Mouse (Mus musculus): Measurements from ENCODE around the gene Has1. TPM values are rescaled to one million over a fixed set of nuclear protein-coding genes. Genes with fewer than 3 reads are reported as not detected.

The Has1 gene
- polyA plus RNA-seq, 2 experiments: not detected

- 69% methylated on average over 27 of the region's 27 CpGs for WGBS (ENCODE audit: insufficient replicate concordance)
- DNase-seq (ENCODE audit: low read depth in 3 of 3, low spot score in 3 of 3) (no peak), ATAC-seq (ENCODE audit: insufficient read depth) (no peak)
- H3K27me3 ChIP-seq (ENCODE audit: control insufficient read depth, insufficient read depth, low read length): no peaks in the 10 kb centered on the region
- no peak overlapping the region for H3K9ac ChIP-seq (replicated peaks)
- no peak for TF ChIP-seq EP300 (IDR thresholded peaks at IDR 0.05; ENCODE audit: low read depth)
- no peak for TF ChIP-seq CTCF (IDR thresholded peaks at IDR 0.05; ENCODE audit: low read depth)
- H3K27ac ChIP-seq: no peak overlapping the region
- H3K9me3 ChIP-seq (ENCODE audit: control insufficient read depth, low read length): no peaks in the 10 kb centered on the region
- no peaks in the 10 kb centered on the region for H3K36me3 ChIP-seq (replicated peaks; ENCODE audit: control insufficient read depth, insufficient read depth, low read depth)
- H3K4me3 ChIP-seq (ENCODE audit: insufficient read depth in 1 of 2, low read depth in 2 of 2, low read length in 2 of 2): no peak overlapping the region
- H3K4me1 ChIP-seq (replicated peaks; ENCODE audit: control insufficient read depth in 2 of 2, insufficient read depth in 2 of 2, low read length in 1 of 2): peaks cover 0 to 1% of the 10 kb centered on the region in 2 experiments; a peak in 1 of 4 replicates
- no peak overlapping the region for H3K4me2 ChIP-seq (ENCODE audit: low read depth)
Measured at GRCm38 (mm10) chr17:17843534-17844261, 11.3 kb downstream of the Has1 start.

GRCm38 (mm10) chr17:17840796-17841195 lies 14.2 kb downstream of the Has1 start:
- no peak overlapping the region for H3K4me3 ChIP-seq (ENCODE audit: insufficient read depth in 1 of 2, low read depth in 2 of 2, low read length in 2 of 2)
- H3K9ac ChIP-seq (replicated peaks): no peak overlapping the region
- H3K9me3 ChIP-seq (ENCODE audit: control insufficient read depth, low read length): no peaks in the 10 kb centered on the region
- WGBS (ENCODE audit: insufficient replicate concordance): 75% methylated on average over 7 of the region's 7 CpGs
- no peak overlapping the region for H3K27ac ChIP-seq
- no peaks in the 10 kb centered on the region for H3K27me3 ChIP-seq (ENCODE audit: control insufficient read depth, insufficient read depth, low read length)
- H3K4me1 ChIP-seq (replicated peaks; ENCODE audit: control insufficient read depth in 2 of 2, insufficient read depth in 2 of 2, low read length in 1 of 2): peaks cover 0 to 5% of the 10 kb centered on the region in 2 experiments; a peak in 1 of 4 replicates
- H3K36me3 ChIP-seq (replicated peaks; ENCODE audit: control insufficient read depth, insufficient read depth, low read depth): no peaks in the 10 kb centered on the region
- no peak for DNase-seq (ENCODE audit: low read depth in 3 of 3, low spot score in 3 of 3)
- no peak for TF ChIP-seq EP300 (IDR thresholded peaks at IDR 0.05; ENCODE audit: low read depth)
- no peak for TF ChIP-seq CTCF (IDR thresholded peaks at IDR 0.05; ENCODE audit: low read depth)
- no peak overlapping the region for H3K4me2 ChIP-seq (ENCODE audit: low read depth)
- ATAC-seq (ENCODE audit: insufficient read depth): no peak

- Histone ChIP-seq H3K4me3 (ENCODE audit: insufficient read depth in 1 of 2, low read depth in 2 of 2, low read length in 2 of 2) (no peak overlapping the region), H3K9ac (replicated peaks) (no peak overlapping the region), H3K36me3 (replicated peaks; ENCODE audit: control insufficient read depth, insufficient read depth, low read depth) (no peaks in the 10 kb centered on the region), H3K27me3 (ENCODE audit: control insufficient read depth, insufficient read depth, low read length) (no peaks in the 10 kb centered on the region), H3K9me3 (ENCODE audit: control insufficient read depth, low read length) (no peaks in the 10 kb centered on the region), H3K4me2 (ENCODE audit: low read depth) (peak overlapping the region; percentile 67), H3K4me1 (replicated peaks; ENCODE audit: control insufficient read depth in 2 of 2, insufficient read depth in 2 of 2, low read length in 1 of 2) (peaks cover 0 to 5% of the 10 kb centered on the region in 2 experiments; a peak in 1 of 4 replicates), H3K27ac (no peak overlapping the region)
- DNase-seq (ENCODE audit: low read depth in 3 of 3, low spot score in 3 of 3): no peak
- TF ChIP-seq CTCF (IDR thresholded peaks at IDR 0.05; ENCODE audit: low read depth): no peak
- TF ChIP-seq EP300 (IDR thresholded peaks at IDR 0.05; ENCODE audit: low read depth): no peak
- no peak for ATAC-seq (ENCODE audit: insufficient read depth)
- 87% methylated on average over 2 of the region's 2 CpGs for WGBS (ENCODE audit: insufficient replicate concordance)
Measured at GRCm38 (mm10) chr17:17839276-17839675, 15.7 kb downstream of the Has1 start.

GRCm38 (mm10) chr17:17837919-17838701 lies 16.9 kb downstream of the Has1 start:
- Histone ChIP-seq H3K27ac (no peak overlapping the region), H3K9ac (replicated peaks) (peak overlapping the region; percentile 56), H3K9me3 (ENCODE audit: control insufficient read depth, low read length) (no peaks in the 10 kb centered on the region), H3K4me1 (replicated peaks; ENCODE audit: control insufficient read depth in 2 of 2, insufficient read depth in 2 of 2, low read length in 1 of 2) (peaks cover 0 to 5% of the 10 kb centered on the region in 2 experiments; a peak in 1 of 4 replicates), H3K4me2 (ENCODE audit: low read depth) (peak overlapping the region; percentile 67), H3K36me3 (replicated peaks; ENCODE audit: control insufficient read depth, insufficient read depth, low read depth) (no peaks in the 10 kb centered on the region), H3K27me3 (ENCODE audit: control insufficient read depth, insufficient read depth, low read length) (no peaks in the 10 kb centered on the region), H3K4me3 (ENCODE audit: insufficient read depth in 1 of 2, low read depth in 2 of 2, low read length in 2 of 2) (peak overlapping the region; percentile 52 to 68)
- DNase-seq (ENCODE audit: low read depth in 3 of 3, low spot score in 3 of 3): peak; percentile 80 to 82 (median 80)
- WGBS (ENCODE audit: insufficient replicate concordance): under 1% methylated on average over 43 of the region's 43 CpGs
- TF ChIP-seq CTCF (IDR thresholded peaks at IDR 0.05; ENCODE audit: low read depth) (peak; percentile 86), EP300 (IDR thresholded peaks at IDR 0.05; ENCODE audit: low read depth) (no peak)
- peak; percentile 98 for ATAC-seq (ENCODE audit: insufficient read depth)

- no peaks in the 10 kb centered on the region for H3K36me3 ChIP-seq (replicated peaks; ENCODE audit: control insufficient read depth, insufficient read depth, low read depth)
- WGBS (ENCODE audit: insufficient replicate concordance): 20% methylated on average over 13 of the region's 13 CpGs
- H3K27ac ChIP-seq: no peak overlapping the region
- peak overlapping the region; percentile 67 for H3K4me2 ChIP-seq (ENCODE audit: low read depth)
- no peaks in the 10 kb centered on the region for H3K27me3 ChIP-seq (ENCODE audit: control insufficient read depth, insufficient read depth, low read length)
- H3K9me3 ChIP-seq (ENCODE audit: control insufficient read depth, low read length): no peaks in the 10 kb centered on the region
- peaks cover 0 to 5% of the 10 kb centered on the region in 2 experiments; a peak in 1 of 4 replicates for H3K4me1 ChIP-seq (replicated peaks; ENCODE audit: control insufficient read depth in 2 of 2, insufficient read depth in 2 of 2, low read length in 1 of 2)
- H3K9ac ChIP-seq (replicated peaks): no peak overlapping the region; the same call in 1 of the 2 replicates
- H3K4me3 ChIP-seq (ENCODE audit: insufficient read depth in 1 of 2, low read depth in 2 of 2, low read length in 2 of 2): peak overlapping the region; percentile 52 to 67
- no peak for DNase-seq (ENCODE audit: low read depth in 3 of 3, low spot score in 3 of 3)
- no peak for ATAC-seq (ENCODE audit: insufficient read depth)
- no peak for TF ChIP-seq CTCF (IDR thresholded peaks at IDR 0.05; ENCODE audit: low read depth)
- TF ChIP-seq EP300 (IDR thresholded peaks at IDR 0.05; ENCODE audit: low read depth): no peak
Measured at GRCm38 (mm10) chr17:17837426-17837825, 17.6 kb downstream of the Has1 start.

All from liver, embryonic 14.5 days (tissue).